Mouse (Mus musculus): ENCODE results near the gene Apc2. TPM values are rescaled to one million over a fixed set of nuclear protein-coding genes. Genes with fewer than 3 reads are reported as not detected.
A peak's percentile ranks its signal among the peaks of the same experiment; 100 is the strongest.

Apc2 gene
- total and polyA plus RNA-seq, 3 experiments = 0.07 to 0.13 TPM; not detected in 1

- Histone ChIP-seq H3K4me3 (replicated peaks in 1 of 3; ENCODE audit: low read depth in 2 of 3, low read length in 2 of 3, poor library complexity in 1 of 3) (peak overlapping the region in 1 of 3 experiments; percentile 9), H3K9me3 (replicated peaks; ENCODE audit: low read length) (no peaks in the 10 kb centered on the region), H3K79me2 (replicated peaks; ENCODE audit: control insufficient read depth, extremely low read depth, insufficient read depth, poor library complexity, severe bottlenecking) (peaks cover 85% of the 10 kb centered on the region), H3K9ac (ENCODE audit: insufficient read depth, low read depth) (0 out of 2 replicates have a peak overlapping the region, but pooled peaks have one; percentile 10), H3K4me2 (ENCODE audit: insufficient read depth, low read depth, poor library complexity, severe bottlenecking) (0 out of 2 replicates have a peak overlapping the region, but pooled peaks have one; percentile 5), H3K36me3 (replicated peaks in 1 of 2; ENCODE audit: control insufficient read depth in 1 of 2, insufficient read depth in 1 of 2, low read length in 1 of 2) (peaks cover 44 to 79% of the 10 kb centered on the region in 2 experiments), H3K4me1 (ENCODE audit: control insufficient read depth in 1 of 2, insufficient read depth in 2 of 2) (peaks cover 45 to 74% of the 10 kb centered on the region in 2 experiments), H3K27ac (ENCODE audit: insufficient read depth, low read depth) (peak overlapping the region; percentile 50), H3K27me3 (replicated peaks) (no peaks in the 10 kb centered on the region)
- in situ Hi-C loops (cut with MboI; ENCODE audit: low pct_ligation_motif_present, low pct_unique_long_range_greater_than_20kb, low sequenced_read_pairs) = no loop called here
- peak; percentile 76 for TF ChIP-seq MAX (IDR thresholded peaks at IDR 0.05; ENCODE audit: low read length)
- TF ChIP-seq TBP (conservative IDR thresholded peaks at IDR 0.05; ENCODE audit: low read depth, low read length) = no peak
- peak; percentile 70 for TF ChIP-seq BHLHE40 (IDR thresholded peaks at IDR 0.05; ENCODE audit: low read depth, low read length)
- TF ChIP-seq KAT2A (IDR thresholded peaks at IDR 0.05; ENCODE audit: insufficient replicate concordance, low read length) = no peak
- TF ChIP-seq POLR2A (IDR thresholded peaks at IDR 0.05; ENCODE audit: low read depth, low read length) = no peak
- no peak for TF ChIP-seq MAFK (IDR thresholded peaks at IDR 0.05; ENCODE audit: insufficient replicate concordance, low read length)
- peak; percentile 72 for TF ChIP-seq MYC (IDR thresholded peaks at IDR 0.05; ENCODE audit: low read depth, low read length)
- peak; percentile 85 for TF ChIP-seq MXI1 (IDR thresholded peaks at IDR 0.05; ENCODE audit: low read depth, low read length)
- peak; percentile 66 for TF ChIP-seq ETS1 (conservative IDR thresholded peaks at IDR 0.05; ENCODE audit: low read depth, low read length)
- 0 out of 2 replicates have a peak, but pooled peaks have one; percentile 11 for TF ChIP-seq EP300 (IDR thresholded peaks at IDR 0.05; ENCODE audit: low read length)
- no peak for TF ChIP-seq E2F4 (IDR thresholded peaks at IDR 0.05; ENCODE audit: insufficient replicate concordance, low read depth, low read length)
- peak; percentile 36; the same call in 1 of the 2 replicates for TF ChIP-seq SIN3A (IDR thresholded peaks at IDR 0.05; ENCODE audit: low read length)
- DNase-seq (ENCODE audit: extremely low read depth) = peak; percentile 67
- dilution Hi-C loops (cut with MboI; ENCODE audit: extremely low pct_ligation_motif_present, extremely low pct_unique_long_range_greater_than_20kb, low sequenced_read_pairs) = no loop called here
Measured at GRCm38 (mm10) chr10:80271186-80271843, 24.5 kb upstream of the Apc2 start.

GRCm38 (mm10) chr10:80271870-80272585 lies 23.7 kb upstream of the Apc2 start:
- dilution Hi-C loops (cut with MboI; ENCODE audit: extremely low pct_ligation_motif_present, extremely low pct_unique_long_range_greater_than_20kb, low sequenced_read_pairs) = no loop called here
- Histone ChIP-seq H3K4me3 (replicated peaks in 1 of 3; ENCODE audit: low read depth in 2 of 3, low read length in 2 of 3, poor library complexity in 1 of 3) (no peak overlapping the region), H3K27me3 (replicated peaks) (no peaks in the 10 kb centered on the region), H3K4me1 (ENCODE audit: control insufficient read depth in 1 of 2, insufficient read depth in 2 of 2) (peaks cover 45 to 68% of the 10 kb centered on the region in 2 experiments), H3K36me3 (replicated peaks in 1 of 2; ENCODE audit: control insufficient read depth in 1 of 2, insufficient read depth in 1 of 2, low read length in 1 of 2) (peaks cover 48 to 82% of the 10 kb centered on the region in 2 experiments), H3K9me3 (replicated peaks; ENCODE audit: low read length) (no peaks in the 10 kb centered on the region), H3K27ac (ENCODE audit: insufficient read depth, low read depth) (peak overlapping the region; percentile 50), H3K4me2 (ENCODE audit: insufficient read depth, low read depth, poor library complexity, severe bottlenecking) (0 out of 2 replicates have a peak overlapping the region, but pooled peaks have one; percentile 2), H3K79me2 (replicated peaks; ENCODE audit: control insufficient read depth, extremely low read depth, insufficient read depth, poor library complexity, severe bottlenecking) (peaks cover 78% of the 10 kb centered on the region), H3K9ac (ENCODE audit: insufficient read depth, low read depth) (no peak overlapping the region)
- no peak for DNase-seq (ENCODE audit: extremely low read depth)
- no peak for TF ChIP-seq ZKSCAN1 (IDR thresholded peaks at IDR 0.05; ENCODE audit: borderline replicate concordance, low read depth, low read length)
- TF ChIP-seq IRF4 (IDR thresholded peaks at IDR 0.05; ENCODE audit: low read depth, low read length) = peak; percentile 67
- TF ChIP-seq TCF12 (IDR thresholded peaks at IDR 0.05; ENCODE audit: low read depth, low read length) = peak; percentile 50; the same call in 1 of the 2 replicates
- 0 out of 2 replicates have a peak, but pooled peaks have one; percentile 31 for TF ChIP-seq RCOR1 (conservative IDR thresholded peaks at IDR 0.05; ENCODE audit: low read depth, low read length)
- peak; percentile 69 for TF ChIP-seq EP300 (IDR thresholded peaks at IDR 0.05; ENCODE audit: low read length)
- no peak for TF ChIP-seq SIN3A (IDR thresholded peaks at IDR 0.05; ENCODE audit: low read length)
- in situ Hi-C loops (cut with MboI; ENCODE audit: low pct_ligation_motif_present, low pct_unique_long_range_greater_than_20kb, low sequenced_read_pairs) = no loop called here
